Mouse (Mus musculus) lung, postnatal 36 days (tissue): ENCODE results near the gene BC049762.

Experiments used
- DNase-seq: peaks from one replicate; pipeline ENCODE4 v3.0.0; 2022; ENCODE audit warnings: mixed read lengths

Gene BC049762

GRCm38 (mm10) chr11:51214021-51214420 is 48.8 kb downstream of the BC049762 start:
- DNase-seq = no peak

GRCm38 (mm10) chr11:51211426-51211825 is 51.4 kb downstream of the BC049762 start:
- no peak for DNase-seq

- DNase-seq = no peak
These were observed 55.1 kb downstream of the BC049762 start for GRCm38 (mm10) chr11:51207758-51208157.
